Mouse (Mus musculus): ENCODE measurements around the gene Cks1b. TPM values are rescaled to one million over a fixed set of nuclear protein-coding genes. Genes with fewer than 3 reads are reported as not detected.
A peak's percentile ranks its signal among the peaks of the same experiment; 100 is the strongest.

The Cks1b gene
- total and polyA plus RNA-seq, 3 experiments = 173 to 270 (median 268) TPM

DNA sequence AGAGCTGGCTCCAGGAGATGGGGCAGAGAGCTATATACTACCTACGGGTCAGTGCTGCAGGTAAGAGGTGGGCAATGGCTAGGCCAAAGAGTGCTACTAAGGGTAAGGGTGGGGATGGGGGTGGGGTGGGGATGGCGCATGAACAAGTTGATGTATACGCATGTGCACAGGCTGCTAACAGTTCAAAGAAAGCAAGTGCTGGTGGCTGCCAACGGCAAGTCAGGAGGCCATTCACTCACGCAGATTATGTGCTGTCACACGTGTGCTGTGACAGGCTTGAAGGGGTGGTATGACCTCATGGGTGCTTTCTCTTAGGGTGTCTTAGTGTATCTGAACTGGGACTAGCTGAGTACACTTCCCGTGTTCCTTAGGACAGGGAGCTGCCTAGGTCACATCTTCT lies 16.9 kb downstream of the Cks1b start:
- H3K4me3 ChIP-seq (replicated peaks in 1 of 3; ENCODE audit: low read depth in 2 of 3, low read length in 2 of 3, poor library complexity in 1 of 3) = no peak overlapping the region
- H3K4me1 ChIP-seq (ENCODE audit: control insufficient read depth in 1 of 2, insufficient read depth in 2 of 2) = peaks cover 2 to 47% of the 10 kb centered on the region in 2 experiments; a peak in 3 of 4 replicates
- TF ChIP-seq USF1 (IDR thresholded peaks at IDR 0.05; ENCODE audit: low read depth, low read length) (no peak), NRF1 (IDR thresholded peaks at IDR 0.05; ENCODE audit: low read depth, low read length) (no peak), JUN (IDR thresholded peaks at IDR 0.05; ENCODE audit: insufficient read depth, low read depth, low read length) (no peak), IRF4 (IDR thresholded peaks at IDR 0.05; ENCODE audit: low read depth, low read length) (no peak), POLR2A (IDR thresholded peaks at IDR 0.05; ENCODE audit: low read depth, low read length) (no peak)
- dilution Hi-C loops (cut with MboI; ENCODE audit: extremely low pct_ligation_motif_present, extremely low pct_unique_long_range_greater_than_20kb, low sequenced_read_pairs) (no loop called here), in situ Hi-C loops (cut with MboI; ENCODE audit: low pct_ligation_motif_present, low pct_unique_long_range_greater_than_20kb, low sequenced_read_pairs) (no loop called here)
- H3K9me3 ChIP-seq (replicated peaks; ENCODE audit: low read length) = peaks cover 5% of the 10 kb centered on the region
- no peak for DNase-seq (ENCODE audit: extremely low read depth)
- H3K79me2 ChIP-seq (replicated peaks; ENCODE audit: control insufficient read depth, extremely low read depth, insufficient read depth, poor library complexity, severe bottlenecking) = no peaks in the 10 kb centered on the region
- H3K9ac ChIP-seq (ENCODE audit: insufficient read depth, low read depth) = no peak overlapping the region
- peaks cover 52 to 74% of the 10 kb centered on the region in 2 experiments for H3K36me3 ChIP-seq (replicated peaks in 1 of 2; ENCODE audit: control insufficient read depth in 1 of 2, insufficient read depth in 1 of 2, low read length in 1 of 2)
- no peak overlapping the region for H3K27ac ChIP-seq (ENCODE audit: insufficient read depth, low read depth)
- H3K4me2 ChIP-seq (ENCODE audit: insufficient read depth, low read depth, poor library complexity, severe bottlenecking) = no peak overlapping the region
- H3K27me3 ChIP-seq (replicated peaks) = no peaks in the 10 kb centered on the region

DNA sequence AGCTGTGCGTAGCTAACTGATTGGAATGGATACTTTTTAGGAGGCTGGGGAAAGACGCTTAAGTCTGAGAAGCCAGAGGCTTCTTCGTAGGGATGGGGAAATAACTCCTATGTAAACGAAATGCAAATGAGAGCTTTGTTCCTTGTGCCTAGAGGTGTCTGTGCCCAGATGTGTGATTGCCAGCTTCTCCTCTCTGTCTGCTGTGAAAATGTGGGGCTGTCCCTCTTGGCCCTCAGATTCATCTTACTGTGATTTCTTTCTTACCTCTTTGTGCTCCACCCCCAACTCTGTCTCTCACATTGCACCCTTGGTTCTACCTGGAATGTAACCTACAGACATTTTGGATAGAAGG lies 21.6 kb downstream of the Cks1b start:
- Histone ChIP-seq H3K4me2 (ENCODE audit: insufficient read depth, low read depth, poor library complexity, severe bottlenecking) (peak overlapping the region; percentile 94), H3K4me1 (ENCODE audit: control insufficient read depth in 1 of 2, insufficient read depth in 2 of 2) (peaks cover 0 to 34% of the 10 kb centered on the region in 2 experiments; a peak in 3 of 4 replicates), H3K36me3 (replicated peaks in 1 of 2; ENCODE audit: control insufficient read depth in 1 of 2, insufficient read depth in 1 of 2, low read length in 1 of 2) (peaks cover 18 to 30% of the 10 kb centered on the region in 2 experiments), H3K4me3 (replicated peaks in 1 of 3; ENCODE audit: low read depth in 2 of 3, low read length in 2 of 3, poor library complexity in 1 of 3) (peak overlapping the region; percentile 44 to 71 (median 54)), H3K27me3 (replicated peaks) (no peaks in the 10 kb centered on the region), H3K9ac (ENCODE audit: insufficient read depth, low read depth) (peak overlapping the region; percentile 55; the same call in 1 of the 2 replicates), H3K9me3 (replicated peaks; ENCODE audit: low read length) (no peaks in the 10 kb centered on the region), H3K79me2 (replicated peaks; ENCODE audit: control insufficient read depth, extremely low read depth, insufficient read depth, poor library complexity, severe bottlenecking) (peaks cover 9% of the 10 kb centered on the region; the same call in 1 of the 2 replicates), H3K27ac (ENCODE audit: insufficient read depth, low read depth) (peak overlapping the region; percentile 96)
- dilution Hi-C loops (cut with MboI; ENCODE audit: extremely low pct_ligation_motif_present, extremely low pct_unique_long_range_greater_than_20kb, low sequenced_read_pairs) = no loop called here
- DNase-seq (ENCODE audit: extremely low read depth) = peak; percentile 86
- TF ChIP-seq ELF1 (IDR thresholded peaks at IDR 0.05; ENCODE audit: low read depth, low read length) (no peak), UBTF (IDR thresholded peaks at IDR 0.05; ENCODE audit: low read depth, low read length) (no peak), TBP (conservative IDR thresholded peaks at IDR 0.05; ENCODE audit: low read depth, low read length) (0 out of 2 replicates have a peak, but pooled peaks have one; percentile 59), MAZ (IDR thresholded peaks at IDR 0.05; ENCODE audit: low read depth, low read length) (no peak), MXI1 (IDR thresholded peaks at IDR 0.05; ENCODE audit: low read depth, low read length) (0 out of 2 replicates have a peak, but pooled peaks have one; percentile 20), JUN (IDR thresholded peaks at IDR 0.05; ENCODE audit: insufficient read depth, low read depth, low read length) (no peak), MYC (IDR thresholded peaks at IDR 0.05; ENCODE audit: low read depth, low read length) (peak; percentile 45; the same call in 1 of the 2 replicates), ZC3H11A (IDR thresholded peaks at IDR 0.05; ENCODE audit: low read depth, low read length) (no peak), ZNF384 (IDR thresholded peaks at IDR 0.05; ENCODE audit: low read depth, low read length) (no peak), RCOR1 (conservative IDR thresholded peaks at IDR 0.05; ENCODE audit: low read depth, low read length) (no peak), JUND (conservative IDR thresholded peaks at IDR 0.05; ENCODE audit: low read depth, low read length) (0 out of 2 replicates have a peak, but pooled peaks have one; percentile 4), MEF2A (IDR thresholded peaks at IDR 0.05; ENCODE audit: borderline replicate concordance, low read depth, low read length) (no peak), PAX5 (IDR thresholded peaks at IDR 0.05; ENCODE audit: low read length) (no peak), IRF4 (IDR thresholded peaks at IDR 0.05; ENCODE audit: low read depth, low read length) (0 out of 2 replicates have a peak, but pooled peaks have one; percentile 11), POLR2A (IDR thresholded peaks at IDR 0.05; ENCODE audit: low read depth, low read length) (no peak), BHLHE40 (IDR thresholded peaks at IDR 0.05; ENCODE audit: low read depth, low read length) (no peak), RAD21 (IDR thresholded peaks at IDR 0.05; ENCODE audit: low read depth, low read length) (no peak), CTCF (conservative IDR thresholded peaks at IDR 0.05 in 1 of 2, IDR thresholded peaks at IDR 0.05 in 1 of 2; ENCODE audit: low read depth in 2 of 2, low read length in 2 of 2) (no peak; a peak in 1 of 4 replicates), NELFE (IDR thresholded peaks at IDR 0.05; ENCODE audit: low read depth, low read length) (no peak), ZMIZ1 (IDR thresholded peaks at IDR 0.05; ENCODE audit: low read depth, low read length) (no peak), NRF1 (IDR thresholded peaks at IDR 0.05; ENCODE audit: low read depth, low read length) (0 out of 2 replicates have a peak, but pooled peaks have one; percentile 5), POLR2AphosphoS2 (IDR thresholded peaks at IDR 0.05; ENCODE audit: low read depth, low read length) (no peak; the same call in 1 of the 2 replicates), SMC3 (IDR thresholded peaks at IDR 0.05; ENCODE audit: low read depth, low read length) (no peak), CHD2 (IDR thresholded peaks at IDR 0.05; ENCODE audit: low read length) (no peak), EP300 (IDR thresholded peaks at IDR 0.05; ENCODE audit: low read length) (0 out of 2 replicates have a peak, but pooled peaks have one; percentile 58), E2F4 (IDR thresholded peaks at IDR 0.05; ENCODE audit: insufficient replicate concordance, low read depth, low read length) (no peak)
- in situ Hi-C loops (cut with MboI; ENCODE audit: low pct_ligation_motif_present, low pct_unique_long_range_greater_than_20kb, low sequenced_read_pairs) = no loop called here

Data from CH12.LX (cell line).